Mouse (Mus musculus): ENCODE measurements around the gene AC124108.1.

- TF ChIP-seq POLR2A (IDR thresholded peaks at IDR 0.05; ENCODE audit: low read depth, low read length), result no peak
- TF ChIP-seq CTCF (conservative IDR thresholded peaks at IDR 0.05; ENCODE audit: insufficient read depth, insufficient read length, low read depth, low read length), result no peak
Observed at GRCm38 (mm10) chr1:132221627-132222026, 30.4 kb downstream of the AC124108.1 start.

All from kidney, adult 2 months (tissue).